Comparison of ENCODE assay signal across 1 mouse cellular context in genomic region chr9:57427123-57427522, GRCm38 (mm10). TPM values are rescaled to one million over a fixed set of nuclear protein-coding genes. Genes with fewer than 3 reads are reported as not detected.
"Had no signal": no experiment of that assay in that cellular context is flagged by ENCODE, and none has a peak within 500 bp of the region (broad histone marks: within the 10 kb centered on the region; RNA-seq: fewer than 3 reads in every experiment).

No protein-coding gene starts in this region.

RNA-seq across cellular contexts. Expression of gene Scamp5, which starts 40.7 kb away (rescaled TPM):
- polyA plus RNA-seq: inflammation-experienced regulatory T-cells, adult 6 months had no signal
